Mouse (Mus musculus) liver, adult 2 months (tissue): ENCODE results near the gene Zan.

Source experiments
- CTCF ChIP-seq: fragments of 200-500 bp; IDR thresholded peaks from 2 replicates; pipeline ENCODE4 v1.5.1; 2011; ENCODE audit warnings: low read depth, low read length, control low read depth
- POLR2A ChIP-seq: fragments of 200-500 bp; IDR thresholded peaks from 2 replicates; pipeline ENCODE4 v1.6.1; 2011; ENCODE audit warnings: low read length, control low read depth; ENCODE audit not compliant: insufficient read depth; ENCODE audit errors: extremely low read depth

DNA sequence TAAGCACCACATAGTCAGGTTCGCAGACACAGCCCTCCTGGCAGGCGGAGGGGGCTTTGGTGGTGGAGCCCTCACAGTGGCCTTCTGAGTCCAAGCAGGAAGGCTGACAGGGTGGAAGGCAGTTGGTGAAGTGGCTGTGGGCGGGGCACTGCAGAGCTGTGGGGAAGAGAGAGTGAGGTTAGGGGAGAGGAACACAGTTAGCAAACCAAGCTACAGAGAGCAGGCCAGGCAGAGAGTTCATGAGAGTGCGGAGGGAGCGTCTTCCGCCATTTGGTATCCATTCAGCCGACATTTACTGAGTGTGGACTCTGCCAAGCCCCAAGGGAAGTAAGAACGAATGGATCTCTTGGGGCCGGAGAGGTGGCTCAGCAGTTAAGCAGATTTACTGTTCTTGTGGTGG, 57.8 kb downstream of the Zan start:
- no peak for TF ChIP-seq CTCF
- no peak for TF ChIP-seq POLR2A
